Mouse (Mus musculus): ENCODE data around the gene Tbc1d19. TPM values are rescaled to one million over a fixed set of nuclear protein-coding genes. Genes with fewer than 3 reads are reported as not detected.

The Tbc1d19 gene
- polyA plus RNA-seq, 1 experiment: 16.3 TPM

DNA sequence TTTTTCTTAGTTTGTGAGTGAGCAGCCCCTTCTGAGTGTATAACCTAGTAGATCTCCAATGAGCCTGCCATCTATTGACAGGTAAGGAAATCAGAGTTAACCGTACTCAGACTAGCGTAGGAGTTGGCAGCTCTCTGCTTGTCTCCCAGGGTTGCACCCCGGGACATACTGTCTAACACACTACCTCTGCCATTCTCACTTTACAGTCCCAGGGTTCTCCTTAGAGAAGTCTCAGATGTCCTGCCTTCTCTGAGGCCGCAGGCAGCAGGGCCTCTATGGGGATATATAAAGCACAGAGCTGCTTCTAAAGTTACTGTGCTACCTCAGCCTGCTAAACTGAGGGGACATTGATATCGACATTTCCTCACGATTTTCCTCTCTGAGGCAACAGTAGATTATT lies 56.6 kb downstream of the Tbc1d19 start:
- Histone ChIP-seq H3K4me1 (ENCODE audit: control insufficient read depth, insufficient read depth, insufficient read length, low read length) (no peaks in the 10 kb centered on the region), H3K27ac (replicated peaks; ENCODE audit: low read depth, low read length) (no peak overlapping the region), H3K4me3 (ENCODE audit: insufficient read depth, low read depth, low read length) (no peak overlapping the region)

DNA sequence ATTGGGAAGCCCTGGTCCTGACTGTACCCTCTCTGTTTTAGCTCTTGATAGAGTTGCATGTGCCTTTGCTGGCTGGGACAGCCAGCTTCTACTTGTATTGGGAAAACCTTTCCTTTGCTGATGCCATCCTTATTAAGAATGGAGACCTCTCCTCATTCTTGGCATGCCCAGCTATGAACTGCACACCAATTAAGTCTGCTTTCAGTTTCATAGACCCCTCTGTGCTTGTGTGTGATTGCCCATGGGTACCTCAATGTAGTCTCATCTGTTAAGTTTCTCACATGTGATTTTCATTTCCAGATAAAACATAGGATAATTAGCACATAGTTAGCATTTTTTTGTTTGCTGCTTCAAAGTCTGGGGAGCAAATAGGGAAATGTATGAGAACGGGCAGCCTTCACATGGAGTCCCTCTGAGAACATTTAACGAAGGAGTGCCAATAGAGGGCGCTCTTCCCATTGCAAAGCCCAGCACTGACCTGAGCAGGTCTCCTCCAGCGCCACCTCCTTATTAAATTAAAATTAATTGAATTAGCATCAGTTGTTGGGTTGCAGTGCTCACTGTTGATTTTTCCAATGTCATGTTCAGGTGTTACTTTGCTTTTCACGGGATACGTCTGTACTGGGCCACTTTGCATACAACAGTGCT lies 62.4 kb downstream of the Tbc1d19 start:
- no peaks in the 10 kb centered on the region for H3K4me1 ChIP-seq (ENCODE audit: control insufficient read depth, insufficient read depth, insufficient read length, low read length)
- H3K27ac ChIP-seq (replicated peaks; ENCODE audit: low read depth, low read length): no peak overlapping the region
- H3K4me3 ChIP-seq (ENCODE audit: insufficient read depth, low read depth, low read length): no peak overlapping the region

DNA sequence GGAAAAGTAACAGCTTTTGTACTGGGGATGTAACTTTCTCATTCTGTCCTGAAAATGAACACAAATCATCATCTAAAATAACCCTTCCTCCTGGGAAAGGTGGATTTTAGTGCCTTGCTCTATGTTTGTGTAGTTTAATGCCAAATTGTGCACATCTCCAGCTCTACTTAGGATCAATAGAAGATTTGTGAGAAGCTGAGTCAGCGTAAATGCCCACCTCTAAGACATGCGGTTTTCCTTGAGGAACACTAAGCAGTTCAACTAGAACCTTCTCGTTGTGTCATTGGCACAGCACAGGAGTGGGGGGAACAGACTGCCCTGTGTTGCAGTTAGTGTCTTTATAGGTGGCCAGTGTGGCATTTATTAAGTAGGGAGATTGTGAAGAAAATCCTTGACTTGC lies 65.6 kb downstream of the Tbc1d19 start:
- H3K4me1 ChIP-seq (ENCODE audit: control insufficient read depth, insufficient read depth, insufficient read length, low read length): no peaks in the 10 kb centered on the region

DNA sequence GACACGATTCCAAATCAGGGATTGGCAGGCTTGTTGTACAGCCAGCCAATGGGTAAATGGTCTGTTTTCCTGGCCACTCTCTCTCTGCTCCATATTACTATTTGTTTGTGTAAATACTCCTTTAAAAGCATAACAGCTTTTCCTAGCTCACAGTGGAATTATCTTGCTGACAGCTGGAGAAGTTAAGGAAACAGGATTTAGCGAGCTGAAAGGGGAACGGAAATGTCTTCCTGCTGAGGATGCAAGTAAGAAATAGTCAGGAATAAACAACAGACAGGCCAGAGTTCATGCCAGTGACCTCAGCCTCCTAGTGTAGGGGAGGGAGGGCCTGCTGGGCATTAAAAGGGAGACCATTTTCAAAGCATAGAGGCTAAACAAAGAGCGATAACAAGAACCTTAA lies 71.3 kb downstream of the Tbc1d19 start:
- H3K4me3 ChIP-seq (ENCODE audit: insufficient read depth, low read depth, low read length): no peak overlapping the region
- H3K4me1 ChIP-seq (ENCODE audit: control insufficient read depth, insufficient read depth, insufficient read length, low read length): peaks cover 6% of the 10 kb centered on the region; the same call in 1 of the 2 replicates
- no peak overlapping the region for H3K27ac ChIP-seq (replicated peaks; ENCODE audit: low read depth, low read length)

More for the DNA sequence above, 65.6 kb downstream of the Tbc1d19 start:
- Histone ChIP-seq H3K4me3 (ENCODE audit: insufficient read depth, low read depth, low read length) (no peak overlapping the region), H3K27ac (replicated peaks; ENCODE audit: low read depth, low read length) (no peak overlapping the region)

DNA sequence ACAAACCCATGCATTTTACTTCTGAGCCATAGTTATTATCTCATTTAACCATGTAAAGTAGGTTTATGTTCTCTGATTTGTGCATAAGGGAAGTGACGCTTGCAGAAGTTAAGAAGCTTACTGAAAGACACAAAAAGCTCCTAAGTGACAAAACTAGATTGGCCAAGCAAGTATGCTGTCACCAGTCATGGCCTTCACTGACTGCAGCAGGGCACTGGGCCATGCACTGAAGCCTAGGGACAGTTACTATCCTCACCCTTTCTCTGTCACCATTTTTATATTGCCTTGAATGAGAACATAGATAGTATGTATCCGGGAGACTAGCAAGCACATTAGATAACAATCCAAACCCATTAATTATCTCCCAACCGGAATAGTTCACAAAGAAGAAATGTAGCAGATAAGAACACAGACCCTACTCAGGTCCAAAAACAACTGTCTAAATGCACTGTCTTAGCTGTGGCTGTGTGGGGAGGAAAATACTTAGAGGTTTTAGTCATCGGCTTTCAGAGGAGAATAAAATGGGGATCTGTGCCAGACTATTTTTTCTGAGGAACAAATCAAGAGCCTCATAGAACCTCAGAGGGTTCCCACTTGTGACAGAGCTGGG lies 72.1 kb downstream of the Tbc1d19 start:
- Histone ChIP-seq H3K4me1 (ENCODE audit: control insufficient read depth, insufficient read depth, insufficient read length, low read length) (peaks cover 6% of the 10 kb centered on the region; the same call in 1 of the 2 replicates), H3K27ac (replicated peaks; ENCODE audit: low read depth, low read length) (peak overlapping the region; percentile 23; the same call in 1 of the 2 replicates), H3K4me3 (ENCODE audit: insufficient read depth, low read depth, low read length) (no peak overlapping the region)

DNA sequence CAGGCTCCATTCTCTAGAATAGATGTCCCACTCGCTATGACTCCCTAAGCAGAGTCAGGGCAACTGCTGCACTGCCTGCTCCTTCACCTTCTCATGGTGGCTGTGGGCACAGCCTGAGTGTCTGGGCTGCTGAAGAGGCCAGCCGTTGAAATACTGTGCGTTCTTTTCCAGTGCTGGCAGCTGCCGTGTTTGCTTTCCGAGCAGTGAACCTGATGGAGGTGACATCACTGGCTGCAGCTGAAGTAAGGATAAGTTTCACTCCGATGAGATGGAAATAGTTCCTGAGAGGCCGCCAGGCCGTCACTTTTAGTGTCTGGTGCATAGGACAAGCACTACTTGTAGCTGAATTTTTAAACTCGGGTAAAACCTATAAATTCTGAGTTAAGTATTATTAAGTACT lies 92.0 kb downstream of the Tbc1d19 start:
- Histone ChIP-seq H3K27ac (replicated peaks; ENCODE audit: low read depth, low read length) (no peak overlapping the region), H3K4me3 (ENCODE audit: insufficient read depth, low read depth, low read length) (no peak overlapping the region), H3K4me1 (ENCODE audit: control insufficient read depth, insufficient read depth, insufficient read length, low read length) (no peaks in the 10 kb centered on the region)

DNA sequence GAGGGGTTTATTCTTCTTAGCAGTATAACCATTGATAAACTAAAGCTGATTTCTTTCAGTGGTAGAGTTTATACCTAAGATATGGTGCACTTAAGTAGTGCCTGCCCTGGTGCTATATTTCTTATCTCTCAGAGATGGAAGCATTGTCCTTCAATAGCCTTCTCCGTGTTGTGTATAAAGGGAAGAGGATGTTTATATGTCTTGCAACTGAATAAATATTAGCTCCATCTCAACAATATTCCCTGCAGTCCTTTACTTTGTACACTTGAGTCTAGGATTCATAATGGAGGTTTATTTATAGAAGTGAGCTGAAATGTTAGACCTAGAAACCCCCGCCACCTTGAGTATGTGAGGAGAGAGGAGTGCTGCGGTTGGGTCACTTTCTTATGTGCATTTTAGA lies 93.4 kb downstream of the Tbc1d19 start:
- H3K4me1 ChIP-seq (ENCODE audit: control insufficient read depth, insufficient read depth, insufficient read length, low read length): no peaks in the 10 kb centered on the region
- no peak overlapping the region for H3K27ac ChIP-seq (replicated peaks; ENCODE audit: low read depth, low read length)
- H3K4me3 ChIP-seq (ENCODE audit: insufficient read depth, low read depth, low read length): no peak overlapping the region

DNA sequence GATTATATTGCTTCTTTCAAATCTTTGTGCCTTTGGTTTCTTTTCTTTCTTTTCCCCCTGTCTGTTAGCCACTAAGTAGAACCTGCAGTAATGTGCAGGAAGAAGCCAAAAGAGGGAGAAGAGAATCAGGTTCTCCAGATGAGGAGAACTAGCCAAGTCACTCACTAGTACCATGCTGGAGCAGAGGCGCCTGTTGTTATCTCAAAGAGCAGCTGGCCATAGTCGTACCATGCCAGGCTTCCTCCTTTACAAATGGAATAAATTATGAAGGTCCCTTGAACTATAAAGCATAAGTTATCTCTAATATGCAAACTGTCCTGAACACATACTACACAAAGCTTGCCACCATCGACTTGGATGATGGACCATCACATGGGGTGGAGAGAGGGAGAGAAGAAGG lies 99.8 kb downstream of the Tbc1d19 start:
- Histone ChIP-seq H3K4me1 (ENCODE audit: control insufficient read depth, insufficient read depth, insufficient read length, low read length) (no peaks in the 10 kb centered on the region), H3K27ac (replicated peaks; ENCODE audit: low read depth, low read length) (no peak overlapping the region), H3K4me3 (ENCODE audit: insufficient read depth, low read depth, low read length) (no peak overlapping the region)

DNA sequence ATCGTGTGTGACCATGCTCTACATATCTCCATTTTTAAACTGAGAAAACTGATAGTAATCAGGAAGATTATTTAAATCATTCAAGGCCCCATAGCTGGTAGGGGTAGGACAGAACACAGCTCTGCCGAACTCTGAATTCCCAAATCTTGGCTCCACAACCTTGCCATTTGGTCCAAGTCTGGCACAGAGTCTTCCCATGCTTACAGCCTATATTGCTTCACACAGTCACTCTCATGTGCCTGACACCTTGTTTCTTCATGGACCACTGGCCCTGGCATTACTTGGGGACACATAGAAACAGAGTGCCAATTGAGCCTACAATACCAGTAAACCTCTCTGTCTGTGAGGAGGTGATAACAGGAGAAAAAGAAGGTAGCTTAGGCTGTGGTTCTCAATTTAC lies 111.0 kb downstream of the Tbc1d19 start:
- Histone ChIP-seq H3K27ac (replicated peaks; ENCODE audit: low read depth, low read length) (no peak overlapping the region), H3K4me3 (ENCODE audit: insufficient read depth, low read depth, low read length) (no peak overlapping the region), H3K4me1 (ENCODE audit: control insufficient read depth, insufficient read depth, insufficient read length, low read length) (no peaks in the 10 kb centered on the region)

DNA sequence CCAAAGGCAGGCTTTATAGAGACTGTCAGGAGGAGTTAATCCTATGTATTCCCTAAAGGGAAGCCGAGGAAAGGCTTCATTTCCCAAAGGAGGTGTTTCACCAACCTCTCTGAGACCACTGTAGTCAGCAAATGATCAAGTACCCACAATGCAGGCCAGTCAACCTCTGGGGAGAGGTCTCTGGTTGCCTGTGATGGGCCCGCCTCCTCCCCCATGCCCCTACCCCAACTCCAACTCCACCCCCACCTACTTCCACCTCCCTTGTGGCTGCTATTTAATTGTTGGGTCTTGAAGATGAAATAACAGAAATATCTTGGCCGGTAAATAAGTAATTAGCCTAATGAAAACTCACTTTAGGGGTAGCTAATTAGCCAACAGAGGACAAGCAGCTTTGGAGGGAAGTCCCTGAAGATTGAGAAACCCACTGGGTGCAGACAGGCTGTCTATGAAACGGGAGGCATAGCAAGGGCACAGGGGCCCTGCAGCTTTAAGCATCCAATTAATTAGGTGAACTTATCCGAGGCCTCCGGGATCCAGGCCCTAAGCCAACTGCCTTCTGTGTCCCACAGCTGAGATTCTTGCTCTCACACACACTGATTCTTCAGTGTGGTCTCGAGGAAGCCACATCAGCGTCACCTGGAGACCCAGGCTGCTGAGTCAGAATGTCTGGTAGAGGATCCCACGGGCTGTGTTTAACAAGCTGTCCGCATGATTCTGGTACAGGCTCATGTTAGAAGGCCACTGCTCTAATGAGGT lies 112.9 kb downstream of the Tbc1d19 start:
- H3K4me1 ChIP-seq (ENCODE audit: control insufficient read depth, insufficient read depth, insufficient read length, low read length): no peaks in the 10 kb centered on the region
- no peak overlapping the region for H3K4me3 ChIP-seq (ENCODE audit: insufficient read depth, low read depth, low read length)
- H3K27ac ChIP-seq (replicated peaks; ENCODE audit: low read depth, low read length): no peak overlapping the region

DNA sequence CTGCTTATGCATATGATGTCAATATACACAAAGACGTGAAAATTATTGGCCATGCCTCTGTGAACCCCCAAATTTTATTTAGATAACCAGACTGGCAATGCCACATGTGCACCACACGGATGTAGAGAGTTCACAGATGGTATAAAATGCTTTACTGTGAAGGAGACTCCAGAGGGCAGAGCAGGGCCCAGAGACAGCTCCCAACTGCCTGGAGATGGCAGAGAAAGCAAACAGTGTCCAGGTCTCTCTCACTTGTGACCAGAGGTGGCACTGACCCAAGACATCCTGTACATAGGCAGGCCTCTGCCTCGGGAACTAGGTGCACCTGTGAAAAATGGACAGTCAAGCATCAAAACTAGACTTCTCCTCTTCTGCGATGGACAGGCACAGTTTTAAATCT lies 114.6 kb downstream of the Tbc1d19 start:
- Histone ChIP-seq H3K4me3 (ENCODE audit: insufficient read depth, low read depth, low read length) (no peak overlapping the region), H3K4me1 (ENCODE audit: control insufficient read depth, insufficient read depth, insufficient read length, low read length) (peaks cover 8% of the 10 kb centered on the region), H3K27ac (replicated peaks; ENCODE audit: low read depth, low read length) (no peak overlapping the region)

DNA sequence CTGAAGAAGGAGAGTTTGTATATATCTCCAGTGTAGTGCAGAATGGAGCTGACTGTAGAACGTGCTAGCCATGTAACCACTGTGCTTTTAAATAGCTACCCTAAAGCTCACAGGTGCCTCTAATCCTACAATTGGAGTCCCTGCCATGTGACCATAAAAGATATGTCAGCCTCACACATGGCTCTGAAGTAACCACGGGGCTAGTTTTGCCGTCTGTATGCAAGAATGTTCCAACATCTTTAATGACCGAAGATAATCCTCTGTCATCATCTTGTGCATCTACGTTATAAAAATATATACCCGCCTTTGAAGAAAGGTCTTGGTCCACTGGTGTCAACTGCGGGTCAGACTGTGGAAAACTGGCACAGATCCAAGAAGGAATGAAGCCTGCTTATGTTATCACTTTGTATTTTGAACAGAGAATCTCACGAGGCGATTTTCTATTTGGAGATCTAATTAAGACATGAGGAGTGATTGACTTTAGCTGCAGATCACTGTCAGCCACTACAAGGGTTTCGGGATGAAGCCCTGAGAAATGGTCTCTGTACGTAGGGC lies 117.0 kb downstream of the Tbc1d19 start:
- Histone ChIP-seq H3K27ac (replicated peaks; ENCODE audit: low read depth, low read length) (no peak overlapping the region), H3K4me3 (ENCODE audit: insufficient read depth, low read depth, low read length) (no peak overlapping the region), H3K4me1 (ENCODE audit: control insufficient read depth, insufficient read depth, insufficient read length, low read length) (peaks cover 22% of the 10 kb centered on the region)

DNA sequence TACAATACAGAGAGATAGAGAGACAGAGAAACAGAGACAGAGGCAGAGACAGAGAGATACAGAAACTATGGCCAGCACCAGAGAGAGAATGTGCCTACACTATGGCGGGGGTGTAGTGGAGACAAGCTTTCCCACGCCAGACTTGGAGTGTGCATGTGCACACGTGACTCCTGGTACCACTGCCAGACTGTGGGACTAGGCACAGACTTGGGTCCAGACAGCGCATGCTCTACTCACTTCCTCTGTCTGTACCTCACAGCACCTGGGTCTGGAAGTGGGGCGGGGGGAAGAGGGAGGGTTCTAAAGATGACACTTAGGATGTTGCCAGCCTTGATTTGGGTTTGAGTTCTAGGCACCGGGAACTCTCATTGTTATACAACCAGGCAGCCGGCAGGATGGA lies 118.5 kb downstream of the Tbc1d19 start:
- no peak overlapping the region for H3K4me3 ChIP-seq (ENCODE audit: insufficient read depth, low read depth, low read length)
- H3K27ac ChIP-seq (replicated peaks; ENCODE audit: low read depth, low read length): no peak overlapping the region; the same call in 1 of the 2 replicates
- peaks cover 22% of the 10 kb centered on the region for H3K4me1 ChIP-seq (ENCODE audit: control insufficient read depth, insufficient read depth, insufficient read length, low read length)

DNA sequence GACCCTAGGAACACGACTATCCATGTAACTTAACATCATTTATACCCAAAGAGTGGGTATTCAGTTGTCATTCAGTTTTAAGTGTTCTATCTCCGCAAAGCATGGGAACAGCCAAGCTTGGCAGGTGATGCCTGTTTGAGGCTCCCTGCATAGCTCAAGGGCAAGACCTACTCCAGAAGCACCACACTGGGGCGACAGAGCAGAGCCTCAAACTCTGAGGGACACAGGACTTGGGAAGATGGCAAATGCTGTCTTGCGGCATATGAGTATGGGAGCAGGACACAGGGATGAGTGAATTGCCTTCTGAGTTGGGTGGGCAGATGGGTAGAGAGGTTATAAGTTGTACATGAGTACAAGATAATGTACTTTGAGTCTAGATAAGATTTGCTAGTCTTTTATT lies 119.1 kb downstream of the Tbc1d19 start:
- H3K4me3 ChIP-seq (ENCODE audit: insufficient read depth, low read depth, low read length): no peak overlapping the region
- H3K4me1 ChIP-seq (ENCODE audit: control insufficient read depth, insufficient read depth, insufficient read length, low read length): peaks cover 25% of the 10 kb centered on the region
- H3K27ac ChIP-seq (replicated peaks; ENCODE audit: low read depth, low read length): peak overlapping the region; percentile 7; the same call in 1 of the 2 replicates

DNA sequence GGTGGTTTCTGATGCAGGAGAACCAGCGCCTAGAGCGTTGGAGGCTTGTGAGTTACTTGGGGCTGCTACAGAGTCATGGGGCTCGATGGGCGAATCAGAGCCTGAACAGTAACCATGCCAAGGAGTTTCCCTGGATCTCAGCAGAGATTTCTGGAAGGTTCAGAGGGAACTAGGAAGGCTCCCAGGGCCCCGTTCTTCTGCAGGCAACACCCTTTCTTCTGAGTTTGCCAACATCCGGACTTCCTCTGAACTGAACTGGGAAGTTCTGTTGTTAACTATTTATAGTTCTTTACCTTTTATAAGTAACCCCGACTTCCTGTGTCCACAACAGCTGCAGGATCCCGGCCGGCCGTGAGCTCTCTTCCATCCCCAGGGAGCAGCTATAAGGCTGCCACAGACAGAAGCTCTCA lies 119.8 kb downstream of the Tbc1d19 start:
- Histone ChIP-seq H3K4me3 (ENCODE audit: insufficient read depth, low read depth, low read length) (peak overlapping the region; percentile 17; the same call in 1 of the 2 replicates), H3K4me1 (ENCODE audit: control insufficient read depth, insufficient read depth, insufficient read length, low read length) (peaks cover 25% of the 10 kb centered on the region), H3K27ac (replicated peaks; ENCODE audit: low read depth, low read length) (peak overlapping the region; percentile 70)
